Mouse (Mus musculus) stomach, embryonic 16.5 days (tissue): ENCODE measurements around the gene Cask. TPM values are rescaled to one million over a fixed set of nuclear protein-coding genes. Genes with fewer than 3 reads are reported as not detected.

Experiments
- ATAC-seq: fragments of 200-750 bp; cut with Nextera tagmentation; 2 replicates; pipeline ENCODE4 v1.8.0; 2017; ENCODE audit warnings: moderate number of reproducible peaks, moderate TSS enrichment; ENCODE audit not compliant: insufficient read depth, low FRiP score
- H3K27ac ChIP-seq: fragments of 300-500 bp; sonication (generic); 2 replicates; pipeline ENCODE4 v1.5.1; 2014; ENCODE audit warnings: low read length
- H3K27me3 ChIP-seq: fragments of 300-500 bp; sonication (generic); 2 replicates; pipeline ENCODE4 v1.6.1; 2014; ENCODE audit warnings: low read length, control low read depth, mixed read lengths; ENCODE audit not compliant: control insufficient read depth, insufficient read depth
- H3K36me3 ChIP-seq: fragments of 300-500 bp; sonication (generic); 2 replicates; pipeline ENCODE4 v1.6.1; 2014; ENCODE audit warnings: low read length; ENCODE audit not compliant: control insufficient read depth, insufficient read depth
- H3K4me1 ChIP-seq: fragments of 300-500 bp; sonication (generic); 2 replicates; pipeline ENCODE4 v1.6.1; 2014; ENCODE audit warnings: low read length, control low read depth, mixed read lengths; ENCODE audit not compliant: control insufficient read depth, insufficient read depth
- H3K4me2 ChIP-seq: fragments of 300-500 bp; sonication (generic); 2 replicates; pipeline ENCODE4 v1.6.1; 2014; ENCODE audit warnings: low read depth, low read length, mixed read lengths
- H3K4me3 ChIP-seq: fragments of 300-500 bp; sonication (generic); replicated peaks from 2 replicates; pipeline ENCODE4 v1.5.1; 2014; ENCODE audit warnings: mild to moderate bottlenecking, low read length
- H3K9ac ChIP-seq: fragments of 300-500 bp; sonication (generic); 2 replicates; pipeline ENCODE4 v1.6.1; 2014; ENCODE audit warnings: low read length
- H3K9me3 ChIP-seq: fragments of 300-500 bp; sonication (generic); replicated peaks from 2 replicates; pipeline ENCODE4 v1.6.1; 2016; ENCODE audit warnings: low read length, control low read depth; ENCODE audit not compliant: control insufficient read depth
- WGBS: fragments of 180-500 bp; shearing (Covaris S2); extraction: QIAGEN DNeasy Blood & Tissue Kit; methylation state at CpG from one replicate; pipeline ENCODE4 v1.1.7; 2014; 5-methylcytosine and 5-hydroxymethylcytosine counted together
- polyA plus RNA-seq: library from polyadenylated mRNA; unstranded; fragments of >200 nt; fragmentation: Nextera tagmentation; extraction: Ambion mirVana; gene quantifications from 2 replicates; pipeline ENCODE4 v1.2.1, GENCODE M21; 2015

The Cask gene
- polyA plus RNA-seq, 1 experiment from 2014 or later, result 15.2 TPM

DNA sequence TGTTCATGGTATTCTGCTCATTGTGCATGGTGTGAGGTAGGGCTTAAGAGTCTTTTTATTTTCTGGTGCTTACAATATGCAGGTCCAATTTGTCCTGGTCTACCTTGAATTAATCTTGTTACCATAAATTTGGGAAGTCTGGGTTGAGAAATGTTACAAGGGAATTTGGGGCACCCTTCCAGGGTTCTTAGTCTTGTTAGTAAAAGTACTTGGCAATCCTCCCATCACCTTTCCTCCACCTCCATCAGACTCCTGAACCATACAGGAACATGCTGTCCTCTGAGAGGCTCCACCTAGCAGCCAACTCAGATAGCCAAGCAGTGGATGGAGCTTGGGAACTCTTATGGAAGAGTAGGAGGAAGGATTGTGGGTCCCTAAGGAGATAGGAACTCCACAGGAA is 371.6 kb downstream of the Cask start:
- Histone ChIP-seq H3K4me3 (no peak overlapping the region), H3K9me3 (no peaks in the 10 kb centered on the region), H3K4me2 (no peak overlapping the region), H3K27ac (no peak overlapping the region), H3K36me3 (no peaks in the 10 kb centered on the region), H3K4me1 (no peaks in the 10 kb centered on the region), H3K27me3 (no peaks in the 10 kb centered on the region; the same call in 1 of the 2 replicates), H3K9ac (no peak overlapping the region)
- ATAC-seq, result no peak

- Histone ChIP-seq H3K4me3 (no peak overlapping the region), H3K27ac (no peak overlapping the region), H3K9me3 (no peaks in the 10 kb centered on the region), H3K36me3 (no peaks in the 10 kb centered on the region), H3K4me2 (no peak overlapping the region), H3K27me3 (no peaks in the 10 kb centered on the region; the same call in 1 of the 2 replicates), H3K4me1 (no peaks in the 10 kb centered on the region), H3K9ac (no peak overlapping the region)
- no peak for ATAC-seq
- WGBS, result 52% methylated on average over 5 of the region's 5 CpGs
Observed at GRCm38 (mm10) chrX:13478298-13478697, 372.9 kb downstream of the Cask start.

GRCm38 (mm10) chrX:13477596-13477995 is 373.6 kb downstream of the Cask start:
- Histone ChIP-seq H3K27ac (no peak overlapping the region), H3K36me3 (no peaks in the 10 kb centered on the region), H3K4me1 (no peaks in the 10 kb centered on the region), H3K4me3 (no peak overlapping the region), H3K4me2 (no peak overlapping the region), H3K27me3 (no peaks in the 10 kb centered on the region; the same call in 1 of the 2 replicates), H3K9me3 (no peaks in the 10 kb centered on the region), H3K9ac (no peak overlapping the region)
- 62% methylated on average over 2 of the region's 2 CpGs for WGBS
- no peak for ATAC-seq

GRCm38 (mm10) chrX:13475382-13475781 is 375.8 kb downstream of the Cask start:
- H3K36me3 ChIP-seq, result no peaks in the 10 kb centered on the region
- no peak overlapping the region for H3K27ac ChIP-seq
- no peak overlapping the region for H3K4me3 ChIP-seq
- no peaks in the 10 kb centered on the region for H3K4me1 ChIP-seq
- H3K9me3 ChIP-seq, result no peaks in the 10 kb centered on the region
- no peak overlapping the region for H3K9ac ChIP-seq
- no peaks in the 10 kb centered on the region; the same call in 1 of the 2 replicates for H3K27me3 ChIP-seq
- H3K4me2 ChIP-seq, result no peak overlapping the region
- 78% methylated on average over 1 of the region's 1 CpGs for WGBS
- no peak for ATAC-seq

DNA sequence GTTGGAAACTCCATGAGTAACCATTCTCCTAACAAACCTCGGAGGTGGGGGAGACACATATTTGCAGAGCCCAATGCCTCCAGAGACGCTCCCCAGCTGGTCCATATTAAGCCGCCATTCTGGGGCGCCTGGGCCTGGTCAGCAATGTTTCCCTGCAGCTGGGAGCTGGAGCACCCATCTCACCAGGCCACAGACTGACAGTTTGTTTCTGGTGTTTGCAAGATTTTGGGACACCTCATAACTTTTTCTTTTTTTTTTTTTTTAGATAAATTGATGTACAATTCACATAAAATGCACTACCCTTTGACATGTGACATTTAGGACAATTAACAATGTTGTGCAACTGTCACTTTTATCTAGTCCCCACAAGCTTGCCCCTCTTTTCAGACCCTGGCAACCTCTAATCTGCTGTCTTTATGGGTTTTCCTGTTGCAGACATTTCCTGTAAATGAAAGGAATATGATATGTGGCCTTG is 378.4 kb downstream of the Cask start:
- H3K4me2 ChIP-seq, result no peak overlapping the region
- H3K27ac ChIP-seq, result no peak overlapping the region
- no peak overlapping the region for H3K4me3 ChIP-seq
- no peak for ATAC-seq
- no peaks in the 10 kb centered on the region for H3K4me1 ChIP-seq
- no peaks in the 10 kb centered on the region for H3K9me3 ChIP-seq
- WGBS, result 68% methylated on average over 4 of the region's 4 CpGs
- H3K36me3 ChIP-seq, result no peaks in the 10 kb centered on the region
- no peaks in the 10 kb centered on the region; the same call in 1 of the 2 replicates for H3K27me3 ChIP-seq
- H3K9ac ChIP-seq, result no peak overlapping the region

DNA sequence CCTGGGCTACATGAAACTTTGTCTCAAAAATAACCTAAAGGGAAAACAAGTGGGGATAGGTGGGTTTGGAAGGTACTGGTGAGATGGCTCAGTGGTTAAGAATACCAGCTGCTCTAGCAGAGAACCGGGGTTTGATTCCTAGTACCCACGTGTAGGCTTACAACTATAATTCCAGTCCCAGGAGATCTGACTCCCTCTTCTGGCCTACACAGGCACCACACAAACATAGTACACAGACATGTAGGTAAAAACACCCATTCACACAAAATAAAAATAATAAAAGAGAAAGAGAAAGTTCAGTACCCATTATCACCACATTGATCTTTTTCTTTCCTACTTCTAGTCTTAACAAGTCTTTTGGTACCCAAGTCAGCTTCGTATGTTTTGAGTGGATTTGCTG is 379.2 kb downstream of the Cask start:
- WGBS, result 70% methylated on average over 3 of the region's 3 CpGs
- ATAC-seq, result no peak
- H3K9ac ChIP-seq, result no peak overlapping the region
- H3K9me3 ChIP-seq, result no peaks in the 10 kb centered on the region
- H3K4me3 ChIP-seq, result no peak overlapping the region
- no peak overlapping the region for H3K27ac ChIP-seq
- no peak overlapping the region for H3K4me2 ChIP-seq
- no peaks in the 10 kb centered on the region for H3K4me1 ChIP-seq
- H3K36me3 ChIP-seq, result no peaks in the 10 kb centered on the region
- H3K27me3 ChIP-seq, result no peaks in the 10 kb centered on the region; the same call in 1 of the 2 replicates

GRCm38 (mm10) chrX:13469160-13470116 is 381.7 kb downstream of the Cask start:
- H3K9me3 ChIP-seq, result no peaks in the 10 kb centered on the region
- H3K9ac ChIP-seq, result no peak overlapping the region
- peak; percentile 50; the same call in 1 of the 2 replicates for ATAC-seq

GRCm38 (mm10) chrX:13467121-13467571 is 384.0 kb downstream of the Cask start:
- Histone ChIP-seq H3K27me3 (peaks cover 4% of the 10 kb centered on the region), H3K9me3 (no peaks in the 10 kb centered on the region), H3K9ac (no peak overlapping the region), H3K4me1 (no peaks in the 10 kb centered on the region), H3K27ac (no peak overlapping the region), H3K36me3 (no peaks in the 10 kb centered on the region), H3K4me3 (no peak overlapping the region), H3K4me2 (no peak overlapping the region)
- ATAC-seq, result no peak
- WGBS, result 74% methylated on average over 6 of the region's 6 CpGs

More at GRCm38 (mm10) chrX:13469160-13470116, 381.7 kb downstream of the Cask start:
- 57% methylated on average over 9 of the region's 9 CpGs for WGBS
- no peak overlapping the region for H3K4me2 ChIP-seq
- no peaks in the 10 kb centered on the region for H3K4me1 ChIP-seq
- H3K27me3 ChIP-seq, result no peaks in the 10 kb centered on the region; the same call in 1 of the 2 replicates
- peak overlapping the region; percentile 46; the same call in 1 of the 2 replicates for H3K27ac ChIP-seq
- H3K36me3 ChIP-seq, result no peaks in the 10 kb centered on the region
- no peak overlapping the region for H3K4me3 ChIP-seq
